Mouse (Mus musculus): ENCODE data around the gene Vmn1r54. TPM values are rescaled to one million over a fixed set of nuclear protein-coding genes. Genes with fewer than 3 reads are reported as not detected.
"Not testable (repeated sequence)": the region's sequence is repeated elsewhere in the genome, so short reads cannot be mapped to it uniquely, and the experiment has no call there.

Gene Vmn1r54
- polyA plus RNA-seq (2015; fragmentation: Nextera tagmentation; extraction: Ambion mirVana) = not detected in 2 replicates

GRCm38 (mm10) chr6:90246000-90246399, at the start of gene Vmn1r54:
Vmn1r54 (plus strand) TSS chr6:90246300.
- Histone ChIP-seq H3K4me2 (ENCODE audit: low read depth, low read length) (no peak within 1 kb of the TSS), H3K27me3 (replicated peaks; ENCODE audit: control insufficient read depth, insufficient read depth, low read length) (no peaks in the 10 kb centered on the region), H3K9ac (ENCODE audit: low read depth, low read length) (no peak within 1 kb of the TSS), H3K9me3 (ENCODE audit: control insufficient read depth, low read length) (no peaks in the 10 kb centered on the region), H3K36me3 (ENCODE audit: control insufficient read depth, insufficient read depth, low read length) (no peaks in the 10 kb centered on the region), H3K4me3 (ENCODE audit: low read length) (no peak within 1 kb of the TSS), H3K27ac (ENCODE audit: low read length) (no peak within 1 kb of the TSS), H3K4me1 (ENCODE audit: control insufficient read depth, insufficient read depth, low read length) (no peaks in the 10 kb centered on the region)
- 77% methylated on average over 1 of the region's 1 CpGs for WGBS
- no peak for ATAC-seq

- H3K27ac ChIP-seq (ENCODE audit: low read length); H3K4me2 ChIP-seq (ENCODE audit: low read depth, low read length); H3K9me3 ChIP-seq (ENCODE audit: control insufficient read depth, low read length); H3K4me1 ChIP-seq (ENCODE audit: control insufficient read depth, insufficient read depth, low read length); H3K36me3 ChIP-seq (ENCODE audit: control insufficient read depth, insufficient read depth, low read length); H3K9ac ChIP-seq (ENCODE audit: low read depth, low read length); ATAC-seq; H3K4me3 ChIP-seq (ENCODE audit: low read length); H3K27me3 ChIP-seq (replicated peaks; ENCODE audit: control insufficient read depth, insufficient read depth, low read length): not testable (repeated sequence)
- WGBS = 83% methylated on average over 2 of the region's 2 CpGs
Measured at GRCm38 (mm10) chr6:90202493-90202892, 43.6 kb upstream of the Vmn1r54 start, which contains the start of gene V1ra8. V1ra8 (plus strand) TSS chr6:90202793.

- H3K27me3 ChIP-seq (replicated peaks; ENCODE audit: control insufficient read depth, insufficient read depth, low read length) = no peaks in the 10 kb centered on the region
- no peak within 1 kb of the TSS for H3K27ac ChIP-seq (ENCODE audit: low read length)
- no peaks in the 10 kb centered on the region for H3K36me3 ChIP-seq (ENCODE audit: control insufficient read depth, insufficient read depth, low read length)
- ATAC-seq = no peak
- no peak within 1 kb of the TSS for H3K4me3 ChIP-seq (ENCODE audit: low read length)
- H3K4me2 ChIP-seq (ENCODE audit: low read depth, low read length) = no peak within 1 kb of the TSS
- H3K4me1 ChIP-seq (ENCODE audit: control insufficient read depth, insufficient read depth, low read length) = no peaks in the 10 kb centered on the region
- 84% methylated on average over 1 of the region's 1 CpGs for WGBS
- H3K9me3 ChIP-seq (ENCODE audit: control insufficient read depth, low read length) = no peaks in the 10 kb centered on the region
- H3K9ac ChIP-seq (ENCODE audit: low read depth, low read length) = no peak within 1 kb of the TSS
Measured at GRCm38 (mm10) chr6:90224338-90224737, 21.8 kb upstream of the Vmn1r54 start, which contains the start of gene Vmn1r53. Vmn1r53 (minus strand) TSS chr6:90224438.

- H3K4me3 ChIP-seq (ENCODE audit: low read length); ATAC-seq; H3K9ac ChIP-seq (ENCODE audit: low read depth, low read length); H3K4me2 ChIP-seq (ENCODE audit: low read depth, low read length); H3K4me1 ChIP-seq (ENCODE audit: control insufficient read depth, insufficient read depth, low read length); H3K27ac ChIP-seq (ENCODE audit: low read length); H3K27me3 ChIP-seq (replicated peaks; ENCODE audit: control insufficient read depth, insufficient read depth, low read length); H3K36me3 ChIP-seq (ENCODE audit: control insufficient read depth, insufficient read depth, low read length); H3K9me3 ChIP-seq (ENCODE audit: control insufficient read depth, low read length): not testable (repeated sequence)
- 78% methylated on average over 4 of the region's 4 CpGs for WGBS
Measured at GRCm38 (mm10) chr6:90232114-90232513, 14.0 kb upstream of the Vmn1r54 start.

GRCm38 (mm10) chr6:90232681-90233080, 13.4 kb upstream of the Vmn1r54 start:
- WGBS = 59% methylated on average over 27 of the region's 27 CpGs
- Histone ChIP-seq H3K9ac (ENCODE audit: low read depth, low read length) (no peak overlapping the region), H3K4me1 (ENCODE audit: control insufficient read depth, insufficient read depth, low read length) (no peaks in the 10 kb centered on the region), H3K4me3 (ENCODE audit: low read length) (no peak overlapping the region), H3K4me2 (ENCODE audit: low read depth, low read length) (no peak overlapping the region), H3K27me3 (replicated peaks; ENCODE audit: control insufficient read depth, insufficient read depth, low read length) (no peaks in the 10 kb centered on the region), H3K36me3 (ENCODE audit: control insufficient read depth, insufficient read depth, low read length) (no peaks in the 10 kb centered on the region), H3K27ac (ENCODE audit: low read length) (no peak overlapping the region), H3K9me3 (ENCODE audit: control insufficient read depth, low read length) (no peaks in the 10 kb centered on the region)
- ATAC-seq = no peak

GRCm38 (mm10) chr6:90244019-90244418, 2.1 kb upstream of the Vmn1r54 start:
- H3K27me3 ChIP-seq (replicated peaks; ENCODE audit: control insufficient read depth, insufficient read depth, low read length) = no peaks in the 10 kb centered on the region
- H3K9ac ChIP-seq (ENCODE audit: low read depth, low read length) = no peak overlapping the region
- no peaks in the 10 kb centered on the region for H3K4me1 ChIP-seq (ENCODE audit: control insufficient read depth, insufficient read depth, low read length)
- no peaks in the 10 kb centered on the region for H3K9me3 ChIP-seq (ENCODE audit: control insufficient read depth, low read length)
- 73% methylated on average over 3 of the region's 3 CpGs for WGBS
- no peak for ATAC-seq
- H3K4me2 ChIP-seq (ENCODE audit: low read depth, low read length) = no peak overlapping the region
- no peaks in the 10 kb centered on the region for H3K36me3 ChIP-seq (ENCODE audit: control insufficient read depth, insufficient read depth, low read length)
- H3K4me3 ChIP-seq (ENCODE audit: low read length) = no peak overlapping the region
- no peak overlapping the region for H3K27ac ChIP-seq (ENCODE audit: low read length)

- Histone ChIP-seq H3K9ac (ENCODE audit: low read depth, low read length) (no peak overlapping the region), H3K36me3 (ENCODE audit: control insufficient read depth, insufficient read depth, low read length) (no peaks in the 10 kb centered on the region), H3K27me3 (replicated peaks; ENCODE audit: control insufficient read depth, insufficient read depth, low read length) (no peaks in the 10 kb centered on the region), H3K4me1 (ENCODE audit: control insufficient read depth, insufficient read depth, low read length) (no peaks in the 10 kb centered on the region), H3K27ac (ENCODE audit: low read length) (no peak overlapping the region), H3K4me3 (ENCODE audit: low read length) (no peak overlapping the region), H3K4me2 (ENCODE audit: low read depth, low read length) (no peak overlapping the region), H3K9me3 (ENCODE audit: control insufficient read depth, low read length) (no peaks in the 10 kb centered on the region)
- ATAC-seq = no peak
- WGBS = 54% methylated on average over 12 of the region's 12 CpGs
Measured at GRCm38 (mm10) chr6:90288265-90288664, 42.2 kb downstream of the Vmn1r54 start.

- WGBS = 79% methylated on average over 1 of the region's 1 CpGs
- Histone ChIP-seq H3K4me2 (ENCODE audit: low read depth, low read length) (no peak within 1 kb of the TSS), H3K27me3 (replicated peaks; ENCODE audit: control insufficient read depth, insufficient read depth, low read length) (no peaks in the 10 kb centered on the region), H3K9me3 (ENCODE audit: control insufficient read depth, low read length) (no peaks in the 10 kb centered on the region), H3K9ac (ENCODE audit: low read depth, low read length) (no peak within 1 kb of the TSS), H3K4me1 (ENCODE audit: control insufficient read depth, insufficient read depth, low read length) (no peaks in the 10 kb centered on the region), H3K4me3 (ENCODE audit: low read length) (no peak within 1 kb of the TSS), H3K27ac (ENCODE audit: low read length) (no peak within 1 kb of the TSS), H3K36me3 (ENCODE audit: control insufficient read depth, insufficient read depth, low read length) (no peaks in the 10 kb centered on the region)
- no peak for ATAC-seq
Measured at GRCm38 (mm10) chr6:90300919-90301318, 54.8 kb downstream of the Vmn1r54 start, which contains the start of gene BC048671. BC048671 (plus strand) TSS chr6:90301219.

GRCm38 (mm10) chr6:90306315-90306975, 60.3 kb downstream of the Vmn1r54 start:
- H3K27me3 ChIP-seq (replicated peaks; ENCODE audit: control insufficient read depth, insufficient read depth, low read length) = no peaks in the 10 kb centered on the region
- 83% methylated on average over 6 of the region's 6 CpGs for WGBS
- no peak for ATAC-seq

More at GRCm38 (mm10) chr6:90306315-90306975, 60.3 kb downstream of the Vmn1r54 start:
- no peaks in the 10 kb centered on the region for H3K4me1 ChIP-seq (ENCODE audit: control insufficient read depth, insufficient read depth, low read length)
- H3K4me3 ChIP-seq (ENCODE audit: low read length) = no peak overlapping the region
- no peak overlapping the region for H3K4me2 ChIP-seq (ENCODE audit: low read depth, low read length)
- no peaks in the 10 kb centered on the region for H3K36me3 ChIP-seq (ENCODE audit: control insufficient read depth, insufficient read depth, low read length)
- H3K9ac ChIP-seq (ENCODE audit: low read depth, low read length) = no peak overlapping the region
- no peak overlapping the region for H3K27ac ChIP-seq (ENCODE audit: low read length)
- peaks cover 5% of the 10 kb centered on the region; the same call in 1 of the 2 replicates for H3K9me3 ChIP-seq (ENCODE audit: control insufficient read depth, low read length)

Measured in intestine, embryonic 16.5 days (tissue).